Mouse (Mus musculus) neural tube, embryonic 11.5 days (tissue): ENCODE data around the gene Hoxb3. TPM values are rescaled to one million over a fixed set of nuclear protein-coding genes. Genes with fewer than 3 reads are reported as not detected.

Experiments used
- ATAC-seq: fragments of 200-750 bp; cut with Nextera tagmentation; 2 replicates; pipeline ENCODE4 v1.8.0; 2017; ENCODE audit warnings: moderate number of reproducible peaks, mild to moderate bottlenecking, moderate TSS enrichment, moderate library complexity; ENCODE audit not compliant: insufficient read depth, low FRiP score, low TSS enrichment
- DNase-seq: peaks from one replicate; pipeline ENCODE4 v3.0.0-alpha.2; 2015; ENCODE audit warnings: low spot score
- H3K27ac ChIP-seq: fragments of 300-500 bp; sonication (generic); 2 replicates; pipeline ENCODE4 v1.5.1; 2014; ENCODE audit warnings: low read depth, mild to moderate bottlenecking, low read length
- H3K27me3 ChIP-seq: fragments of 300-500 bp; sonication (generic); 2 replicates; pipeline ENCODE4 v1.6.1; 2014; ENCODE audit warnings: mild to moderate bottlenecking, low read length, mixed read lengths; ENCODE audit not compliant: control insufficient read depth, insufficient read depth
- H3K36me3 ChIP-seq: fragments of 300-500 bp; sonication (generic); 2 replicates; pipeline ENCODE4 v1.6.1; 2014; ENCODE audit warnings: mild to moderate bottlenecking, low read length, moderate library complexity, mixed read lengths; ENCODE audit not compliant: control insufficient read depth, insufficient read depth
- H3K4me1 ChIP-seq: fragments of 300-500 bp; sonication (generic); 2 replicates; pipeline ENCODE4 v1.6.1; 2014; ENCODE audit warnings: low read length, mixed read lengths; ENCODE audit not compliant: control insufficient read depth, insufficient read depth
- H3K4me2 ChIP-seq: fragments of 300-500 bp; sonication (generic); 2 replicates; pipeline ENCODE4 v1.6.1; 2014; ENCODE audit warnings: low read depth, mild to moderate bottlenecking, moderate library complexity
- H3K4me3 ChIP-seq: fragments of 300-500 bp; sonication (generic); 2 replicates; pipeline ENCODE4 v1.5.1; 2014; ENCODE audit warnings: low read depth, low read length
- H3K9ac ChIP-seq: fragments of 300-500 bp; sonication (generic); 2 replicates; pipeline ENCODE4 v1.6.1; 2014; ENCODE audit warnings: mild to moderate bottlenecking, low read length
- H3K9me3 ChIP-seq: fragments of 300-500 bp; sonication (generic); 2 replicates; pipeline ENCODE4 v1.6.1; 2016; ENCODE audit warnings: low read length; ENCODE audit not compliant: control insufficient read depth
- WGBS: fragments of 180-500 bp; shearing (Covaris S2); extraction: QIAGEN DNeasy Blood & Tissue Kit; methylation state at CpG from one replicate; pipeline ENCODE4 v1.1.7; 2014; 5-methylcytosine and 5-hydroxymethylcytosine counted together
- polyA plus RNA-seq: library from polyadenylated mRNA; unstranded; fragments of >200 nt; fragmentation: Nextera tagmentation; extraction: Ambion mirVana; gene quantifications from 2 replicates; pipeline ENCODE4 v1.2.1, GENCODE M21; 2014

Hoxb3 gene
- polyA plus RNA-seq, 1 experiment from 2014 or later: 10.3 TPM

DNA sequence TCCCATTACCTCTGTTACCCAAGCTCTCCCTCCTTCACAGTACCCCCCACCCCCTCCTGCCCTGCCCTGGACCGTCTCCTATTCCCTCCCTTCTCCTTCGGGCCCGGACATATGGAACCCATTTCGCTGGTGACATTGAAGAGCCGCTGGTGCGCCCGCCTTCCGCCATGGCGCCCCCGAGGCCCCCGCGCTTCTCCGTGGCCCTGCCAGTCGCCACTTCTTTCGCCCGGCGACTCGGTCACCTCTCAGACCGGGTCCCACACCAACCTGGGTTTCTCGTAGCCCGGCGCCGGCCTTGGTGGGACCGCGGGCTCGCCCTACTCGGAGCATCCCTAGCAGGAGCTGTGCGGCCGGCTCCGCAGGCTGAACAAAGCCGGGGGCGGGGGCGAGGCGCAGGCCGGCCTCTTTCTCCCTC is 9.5 kb downstream of the Hoxb3 start:
- H3K36me3 ChIP-seq: peaks cover 8% of the 10 kb centered on the region
- peak; percentile 69 for DNase-seq
- H3K4me3 ChIP-seq: peak overlapping the region; percentile 96
- under 1% methylated on average over 35 of the region's 35 CpGs for WGBS
- H3K27me3 ChIP-seq: no peaks in the 10 kb centered on the region
- H3K27ac ChIP-seq: peak overlapping the region; percentile 100
- H3K9ac ChIP-seq: peak overlapping the region; percentile 100
- peaks cover 86% of the 10 kb centered on the region for H3K4me1 ChIP-seq
- ATAC-seq: no peak
- H3K9me3 ChIP-seq: no peaks in the 10 kb centered on the region
- peak overlapping the region; percentile 100 for H3K4me2 ChIP-seq

DNA sequence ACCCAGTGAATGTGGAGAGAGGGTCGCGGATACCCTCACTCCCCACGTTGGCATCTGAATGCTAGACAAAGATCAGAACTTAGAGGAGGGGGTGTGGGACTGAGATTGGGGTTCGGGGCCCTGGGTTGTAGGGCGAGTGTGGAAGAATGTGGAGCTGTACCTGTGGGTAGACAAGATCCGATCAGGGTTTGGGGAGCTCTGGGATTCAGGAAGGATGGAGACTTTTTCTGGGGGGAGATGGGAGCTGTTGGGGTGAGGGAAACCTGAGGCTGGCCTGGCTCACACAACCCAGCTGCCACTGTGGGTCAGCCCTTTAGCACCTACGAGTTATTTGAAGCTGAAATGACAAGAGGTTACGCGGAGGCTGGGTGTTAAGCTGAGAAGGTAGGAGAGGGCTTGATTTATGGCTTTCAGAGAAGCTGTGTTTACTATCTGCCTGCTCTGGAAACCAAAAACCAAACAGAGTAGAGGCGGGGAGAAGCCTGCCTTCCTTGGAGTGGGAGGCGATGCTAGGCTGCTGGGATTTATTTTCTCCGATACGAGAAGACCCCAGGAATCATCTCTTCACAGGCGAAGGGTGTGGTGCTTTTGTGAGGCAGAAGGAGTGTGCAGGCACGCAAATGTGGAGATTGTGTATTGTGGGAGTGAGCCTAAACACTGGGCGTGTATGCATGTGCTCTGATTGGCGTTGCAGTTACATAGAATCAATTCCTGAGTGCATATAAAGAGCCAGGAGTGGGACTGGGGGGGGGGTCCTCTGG is 10.3 kb downstream of the Hoxb3 start:
- ATAC-seq (no peak), DNase-seq (peak; percentile 65)
- Histone ChIP-seq H3K27me3 (no peaks in the 10 kb centered on the region), H3K4me2 (peak overlapping the region; percentile 100), H3K4me1 (peaks cover 91% of the 10 kb centered on the region), H3K9ac (peak overlapping the region; percentile 100), H3K9me3 (no peaks in the 10 kb centered on the region), H3K27ac (peak overlapping the region; percentile 100), H3K4me3 (peak overlapping the region; percentile 96), H3K36me3 (peaks cover 8% of the 10 kb centered on the region)
- WGBS: 4% methylated on average over 17 of the region's 17 CpGs

DNA sequence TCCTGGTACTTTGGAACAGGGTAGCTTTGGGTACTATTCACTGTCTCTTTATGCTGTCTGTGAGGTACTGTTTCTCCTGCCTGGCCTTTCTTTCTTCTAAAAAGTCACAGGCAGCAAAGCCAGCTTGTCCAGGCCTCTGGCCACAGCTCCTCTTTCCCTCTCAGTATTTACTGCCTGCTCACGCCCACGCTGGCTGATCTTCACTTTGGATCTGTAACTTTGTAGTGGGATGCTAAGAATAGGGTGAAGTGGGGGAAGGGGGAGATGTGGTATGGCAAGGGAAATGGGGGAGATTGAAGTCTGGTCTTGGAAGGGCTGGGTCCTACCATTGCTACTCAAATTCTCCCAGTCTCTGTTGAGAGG is 10.9 kb downstream of the Hoxb3 start:
- Histone ChIP-seq H3K9me3 (no peaks in the 10 kb centered on the region), H3K4me2 (peak overlapping the region; percentile 100), H3K4me1 (peaks cover 92% of the 10 kb centered on the region), H3K27me3 (no peaks in the 10 kb centered on the region), H3K36me3 (peaks cover 8% of the 10 kb centered on the region), H3K27ac (peak overlapping the region; percentile 100), H3K9ac (peak overlapping the region; percentile 100), H3K4me3 (peak overlapping the region; percentile 96)
- 6% methylated on average over 2 of the region's 2 CpGs for WGBS
- DNase-seq: no peak
- no peak for ATAC-seq

DNA sequence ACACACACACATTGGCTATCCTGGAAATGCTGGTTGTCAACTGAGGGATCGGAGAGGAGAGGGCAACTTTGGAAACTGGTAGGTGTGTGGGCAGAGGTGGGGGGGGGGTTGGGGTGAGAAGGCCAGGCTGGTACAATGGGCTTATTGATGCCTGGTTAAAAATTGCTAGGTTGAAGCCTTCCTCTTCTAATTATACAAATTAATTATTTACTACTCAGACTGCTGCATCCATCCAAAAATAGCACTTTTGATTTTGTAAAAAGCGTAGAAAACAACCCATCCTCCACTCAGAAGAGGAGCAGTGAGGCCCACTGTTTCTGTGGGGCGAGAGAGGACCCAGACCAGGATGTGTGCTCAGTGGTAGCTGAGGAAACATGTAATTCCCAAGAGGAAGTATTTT is 11.9 kb downstream of the Hoxb3 start:
- H3K9me3 ChIP-seq: no peaks in the 10 kb centered on the region
- peaks cover 94% of the 10 kb centered on the region for H3K4me1 ChIP-seq
- H3K9ac ChIP-seq: peak overlapping the region; percentile 100
- no peak for DNase-seq
- no peak for ATAC-seq
- no peaks in the 10 kb centered on the region for H3K27me3 ChIP-seq
- WGBS: 33% methylated on average over 3 of the region's 3 CpGs
- H3K36me3 ChIP-seq: peaks cover 8% of the 10 kb centered on the region
- H3K4me2 ChIP-seq: peak overlapping the region; percentile 100
- H3K4me3 ChIP-seq: peak overlapping the region; percentile 96
- peak overlapping the region; percentile 100 for H3K27ac ChIP-seq

DNA sequence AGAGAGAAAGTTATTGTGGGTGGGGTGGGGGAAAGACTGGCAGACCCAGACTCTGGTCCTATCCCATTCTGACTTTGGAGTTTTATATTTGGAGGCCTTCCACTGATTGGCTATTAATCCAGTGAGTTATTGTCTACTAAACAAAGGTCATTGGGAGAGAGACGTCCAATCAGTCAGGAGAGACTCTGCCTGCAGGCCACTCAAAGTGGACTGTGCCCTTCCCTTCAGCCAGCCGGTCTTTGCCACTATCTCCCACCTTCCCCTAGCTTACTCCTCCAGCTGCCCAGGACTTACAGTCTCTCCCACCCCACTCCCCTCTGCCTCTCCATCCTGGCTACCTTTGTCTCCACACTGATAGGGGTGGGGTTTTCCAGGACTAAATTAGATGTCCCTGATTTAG is 13.5 kb downstream of the Hoxb3 start:
- ATAC-seq (no peak), DNase-seq (peak; percentile 66)
- peak overlapping the region; percentile 100 for H3K27ac ChIP-seq
- peaks cover 85% of the 10 kb centered on the region for H3K4me1 ChIP-seq
- peak overlapping the region; percentile 60 for H3K4me3 ChIP-seq
- WGBS: 7% methylated on average over 2 of the region's 2 CpGs
- peak overlapping the region; percentile 100 for H3K9ac ChIP-seq
- no peaks in the 10 kb centered on the region for H3K27me3 ChIP-seq
- H3K36me3 ChIP-seq: peaks cover 5% of the 10 kb centered on the region
- no peaks in the 10 kb centered on the region for H3K9me3 ChIP-seq
- H3K4me2 ChIP-seq: peak overlapping the region; percentile 100

DNA sequence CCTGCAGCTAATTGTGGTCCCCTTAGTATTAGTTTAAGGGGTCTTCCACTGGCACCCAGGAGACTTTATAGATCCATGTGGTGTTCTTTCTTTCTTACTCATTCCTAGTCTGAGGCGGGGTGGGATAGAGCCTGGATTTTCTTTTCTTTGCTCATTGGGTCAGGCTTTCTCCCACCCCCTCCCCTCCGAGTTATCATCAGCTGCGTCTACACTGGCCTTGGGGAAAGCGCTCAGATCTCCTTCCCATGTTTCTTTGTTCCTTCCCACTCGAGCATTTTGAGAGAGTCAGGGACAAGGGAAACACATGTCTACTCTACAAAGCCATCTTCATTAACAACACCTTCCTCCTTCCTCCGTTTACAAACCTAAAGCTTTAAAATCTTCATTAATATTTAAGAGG is 13.9 kb downstream of the Hoxb3 start:
- Histone ChIP-seq H3K9me3 (no peaks in the 10 kb centered on the region), H3K9ac (peak overlapping the region; percentile 100), H3K27me3 (no peaks in the 10 kb centered on the region), H3K4me1 (peaks cover 84% of the 10 kb centered on the region), H3K4me2 (peak overlapping the region; percentile 100), H3K4me3 (peak overlapping the region; percentile 60), H3K27ac (peak overlapping the region; percentile 100), H3K36me3 (peaks cover 5% of the 10 kb centered on the region)
- DNase-seq: peak; percentile 54
- no peak for ATAC-seq
- 5% methylated on average over 6 of the region's 6 CpGs for WGBS

DNA sequence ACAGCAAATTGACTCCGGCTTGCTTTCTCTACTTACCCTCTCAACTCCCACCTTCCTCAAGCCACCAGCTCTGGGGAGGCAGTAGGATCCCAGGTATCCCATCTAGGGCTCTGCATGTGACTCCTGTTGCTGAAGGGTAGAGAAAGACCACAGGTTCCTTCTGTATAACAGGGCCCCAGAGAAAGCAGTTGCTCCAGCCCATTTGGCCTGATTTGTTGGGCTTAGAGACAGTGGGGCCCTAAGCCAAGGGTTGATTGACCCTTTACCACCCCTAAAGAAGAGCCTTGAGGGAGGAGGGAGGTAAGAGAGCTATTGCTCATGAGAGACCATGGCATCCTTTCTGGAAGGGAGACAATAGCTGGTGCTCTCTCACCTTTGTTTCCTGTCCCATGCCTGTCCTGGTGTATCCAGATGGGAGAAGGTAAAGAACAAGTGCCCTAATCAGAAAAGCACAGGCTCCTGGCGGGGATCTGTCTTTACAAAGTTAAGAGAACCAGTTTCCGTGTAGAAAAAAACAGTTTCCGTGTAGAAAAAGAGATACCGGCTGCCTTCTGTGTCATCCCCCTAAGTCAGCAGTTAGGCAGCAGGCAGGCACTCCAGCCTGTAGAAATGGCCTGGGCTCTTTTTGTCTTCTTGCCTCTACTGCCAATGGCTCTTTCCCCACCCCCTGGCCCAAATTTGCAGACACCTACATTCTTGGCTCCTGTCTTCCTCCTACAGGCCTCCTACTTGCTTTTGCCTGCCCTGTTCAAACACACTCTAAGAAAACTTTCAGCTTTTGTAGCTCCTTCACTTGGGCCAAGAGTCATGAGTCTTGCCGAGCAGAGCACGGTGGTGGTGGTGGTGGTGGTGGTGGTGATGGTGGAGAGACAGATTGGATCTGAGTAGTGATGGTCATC is 16.1 kb downstream of the Hoxb3 start:
- Histone ChIP-seq H3K9me3 (no peaks in the 10 kb centered on the region), H3K4me1 (peaks cover 85% of the 10 kb centered on the region), H3K27me3 (no peaks in the 10 kb centered on the region), H3K4me3 (peak overlapping the region; percentile 60), H3K27ac (peak overlapping the region; percentile 100), H3K9ac (peak overlapping the region; percentile 100), H3K36me3 (peaks cover 3% of the 10 kb centered on the region; the same call in 1 of the 2 replicates), H3K4me2 (peak overlapping the region; percentile 100)
- WGBS: 9% methylated on average over 7 of the region's 7 CpGs
- DNase-seq (peak; percentile 54), ATAC-seq (no peak)

DNA sequence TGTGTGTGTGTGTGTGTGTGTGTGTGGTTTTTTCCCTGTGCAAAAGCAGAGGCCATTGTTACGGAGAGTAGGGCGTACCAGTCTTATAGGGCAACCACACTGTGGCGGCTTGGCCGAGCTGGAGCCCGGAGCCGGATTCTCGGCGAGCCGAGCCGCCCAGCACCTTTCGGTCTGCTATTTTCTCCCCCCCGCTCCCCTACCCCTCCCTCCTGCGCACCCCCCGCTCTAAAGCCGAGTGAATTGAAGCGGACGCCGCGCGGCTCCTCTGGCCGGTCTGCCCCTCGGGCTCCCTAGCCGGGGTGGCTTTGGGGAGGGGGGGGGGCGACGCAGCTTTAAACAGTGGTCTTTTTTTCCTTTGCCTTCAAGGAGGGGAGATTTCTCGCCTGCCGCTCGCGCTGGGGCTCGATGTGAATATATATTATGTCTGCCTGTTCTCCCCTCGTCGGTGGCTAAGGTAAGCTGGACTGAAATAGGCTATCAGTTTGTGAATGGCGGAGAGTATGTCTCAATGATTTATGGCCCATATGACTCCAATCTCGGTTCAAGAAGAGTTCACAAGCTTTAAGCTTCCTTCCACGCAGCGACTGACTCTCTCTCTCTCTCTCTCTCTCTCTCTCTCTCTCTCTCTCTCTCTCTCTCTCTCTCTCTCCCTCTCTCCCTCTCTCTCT is 17.7 kb downstream of the Hoxb3 start:
- Histone ChIP-seq H3K4me1 (peaks cover 86% of the 10 kb centered on the region), H3K27ac (peak overlapping the region; percentile 100), H3K4me2 (peak overlapping the region; percentile 100), H3K36me3 (peaks cover under 1% of the 10 kb centered on the region), H3K27me3 (no peaks in the 10 kb centered on the region), H3K9ac (peak overlapping the region; percentile 100), H3K4me3 (peak overlapping the region; percentile 60), H3K9me3 (no peaks in the 10 kb centered on the region)
- peak; percentile 76 for ATAC-seq
- DNase-seq: peak; percentile 88
- 0% methylated on average over 34 of the region's 36 CpGs for WGBS
